Mouse (Mus musculus) right cerebral cortex, postnatal 36 days (tissue): ENCODE data around the gene Shisal1.

Experiments
- DNase-seq, 2 experiments: peaks; one replicate each; pipeline ENCODE4 v3.0.0; 2022; ENCODE audit warnings: low spot score in 2 of 2, mixed read lengths in 1 of 2

The Shisal1 gene

GRCm38 (mm10) chr15:84446997-84447396, at the start of gene Shisal1:
Shisal1 (minus strand) TSS chr15:84447097.
- DNase-seq = no peak

- DNase-seq = no peak
Measured at GRCm38 (mm10) chr15:84490486-84490885, 43.6 kb upstream of the Shisal1 start.

- no peak for DNase-seq
Measured at GRCm38 (mm10) chr15:84484255-84484654, 37.4 kb upstream of the Shisal1 start.

GRCm38 (mm10) chr15:84483622-84484021, 36.7 kb upstream of the Shisal1 start:
- no peak for DNase-seq

- no peak for DNase-seq
Measured at GRCm38 (mm10) chr15:84481259-84481877, 34.5 kb upstream of the Shisal1 start.

GRCm38 (mm10) chr15:84469391-84469790, 22.5 kb upstream of the Shisal1 start:
- no peak for DNase-seq

GRCm38 (mm10) chr15:84467761-84468160, 20.9 kb upstream of the Shisal1 start:
- DNase-seq = no peak

- DNase-seq = no peak
Measured at GRCm38 (mm10) chr15:84466458-84467267, 19.8 kb upstream of the Shisal1 start.

GRCm38 (mm10) chr15:84461429-84461828, 14.5 kb upstream of the Shisal1 start:
- no peak for DNase-seq

- no peak for DNase-seq
Measured at GRCm38 (mm10) chr15:84458983-84459382, 12.1 kb upstream of the Shisal1 start.

GRCm38 (mm10) chr15:84455286-84455685, 8.4 kb upstream of the Shisal1 start:
- no peak for DNase-seq

- DNase-seq = no peak
Measured at GRCm38 (mm10) chr15:84453091-84453490, 6.2 kb upstream of the Shisal1 start.

- peak; percentile 77 to 78 for DNase-seq
Measured at GRCm38 (mm10) chr15:84450441-84451183, 3.7 kb upstream of the Shisal1 start.

GRCm38 (mm10) chr15:84445812-84446716, 833 bp downstream of the Shisal1 start:
- DNase-seq = no peak

GRCm38 (mm10) chr15:84444181-84444580, 2.7 kb downstream of the Shisal1 start:
- DNase-seq = no peak

GRCm38 (mm10) chr15:84443631-84444030, 3.3 kb downstream of the Shisal1 start:
- no peak for DNase-seq

GRCm38 (mm10) chr15:84441682-84442315, 5.1 kb downstream of the Shisal1 start:
- DNase-seq = no peak

GRCm38 (mm10) chr15:84440820-84441219, 6.1 kb downstream of the Shisal1 start:
- DNase-seq = no peak

GRCm38 (mm10) chr15:84433586-84434185, 13.2 kb downstream of the Shisal1 start:
- no peak for DNase-seq

GRCm38 (mm10) chr15:84430482-84430881, 16.4 kb downstream of the Shisal1 start:
- DNase-seq = no peak

- DNase-seq = no peak
Measured at GRCm38 (mm10) chr15:84427624-84428023, 19.3 kb downstream of the Shisal1 start.
